Mouse (Mus musculus) forebrain, embryonic 16.5 days (tissue): ENCODE measurements around the gene Serpinb9d. TPM values are rescaled to one million over a fixed set of nuclear protein-coding genes. Genes with fewer than 3 reads are reported as not detected.
"Not testable (repeated sequence)": the region's sequence is repeated elsewhere in the genome, so short reads cannot be mapped to it uniquely, and the experiment has no call there.

Source experiments
- ATAC-seq: fragments of 200-750 bp; cut with Nextera tagmentation; 2 replicates; pipeline ENCODE4 v1.8.0; 2017; ENCODE audit warnings: mild to moderate bottlenecking, moderate library complexity
- H3K27ac ChIP-seq: fragments of 300-500 bp; sonication (generic); 2 replicates; pipeline ENCODE4 v1.5.1; 2014; ENCODE audit warnings: low read length, control low read depth
- H3K27me3 ChIP-seq: fragments of 300-500 bp; sonication (generic); replicated peaks from 2 replicates; pipeline ENCODE4 v1.6.1; 2014; ENCODE audit warnings: low read length; ENCODE audit not compliant: control insufficient read depth, insufficient read depth
- H3K36me3 ChIP-seq: fragments of 300-500 bp; sonication (generic); 2 replicates; pipeline ENCODE4 v1.6.1; 2014; ENCODE audit not compliant: control insufficient read depth, insufficient read depth
- H3K4me1 ChIP-seq: fragments of 300-500 bp; sonication (generic); replicated peaks from 2 replicates; pipeline ENCODE4 v1.6.1; 2014; ENCODE audit warnings: low read length; ENCODE audit not compliant: control insufficient read depth, insufficient read depth
- H3K4me2 ChIP-seq: fragments of 300-500 bp; sonication (generic); 2 replicates; pipeline ENCODE4 v1.6.1; 2014; ENCODE audit warnings: mild to moderate bottlenecking, low read length, control low read depth
- H3K4me3 ChIP-seq: fragments of 300-500 bp; sonication (generic); replicated peaks from 2 replicates; pipeline ENCODE4 v1.5.1; 2014; ENCODE audit warnings: mild to moderate bottlenecking, low read length, control low read depth
- H3K9ac ChIP-seq: fragments of 300-500 bp; sonication (generic); replicated peaks from 2 replicates; pipeline ENCODE4 v1.6.1; 2014; ENCODE audit warnings: low read depth, low read length, control low read depth
- H3K9me3 ChIP-seq: fragments of 300-500 bp; sonication (generic); 2 replicates; pipeline ENCODE4 v1.6.1; 2016; ENCODE audit warnings: low read length; ENCODE audit not compliant: control insufficient read depth
- WGBS: fragments of 180-500 bp; shearing (Covaris S2); extraction: QIAGEN DNeasy Blood & Tissue Kit; methylation state at CpG from one replicate; pipeline ENCODE4 v1.1.7; 2014; 5-methylcytosine and 5-hydroxymethylcytosine counted together
- polyA plus RNA-seq: library from polyadenylated mRNA; unstranded; fragments of >200 nt; fragmentation: Nextera tagmentation; extraction: Ambion mirVana; gene quantifications from 2 replicates; pipeline ENCODE4 v1.2.1, GENCODE M21; 2015

Serpinb9d gene
- not detected in 2 replicates for polyA plus RNA-seq

- Histone ChIP-seq H3K4me2 (no peak within 1 kb of the TSS), H3K27me3 (no peaks in the 10 kb centered on the region), H3K27ac (no peak within 1 kb of the TSS), H3K36me3 (no peaks in the 10 kb centered on the region), H3K9ac (no peak within 1 kb of the TSS), H3K4me3 (no peak within 1 kb of the TSS), H3K9me3 (peaks cover 3% of the 10 kb centered on the region), H3K4me1 (no peaks in the 10 kb centered on the region)
- ATAC-seq, result no peak
- 81% methylated on average over 5 of the region's 5 CpGs for WGBS
Measured at GRCm38 (mm10) chr13:33192659-33193058, at the start of gene Serpinb9d. Gene Serpinb9d (plus strand): TSS chr13:33192959.

GRCm38 (mm10) chr13:33159642-33160041 lies 33.1 kb upstream of the Serpinb9d start, which contains the start of gene Serpinb9c:
Gene Serpinb9c (minus strand): TSS chr13:33159742.
- H3K36me3 ChIP-seq, result no peaks in the 10 kb centered on the region
- H3K27ac ChIP-seq, result no peak within 1 kb of the TSS
- no peaks in the 10 kb centered on the region for H3K4me1 ChIP-seq
- 0 out of 2 replicates have a peak, but pooled peaks cover 2% of the 10 kb centered on the region for H3K9me3 ChIP-seq
- no peak within 1 kb of the TSS for H3K4me3 ChIP-seq
- WGBS, result 76% methylated on average over 4 of the region's 4 CpGs
- no peak within 1 kb of the TSS for H3K9ac ChIP-seq
- ATAC-seq, result no peak
- no peaks in the 10 kb centered on the region for H3K27me3 ChIP-seq
- H3K4me2 ChIP-seq, result no peak within 1 kb of the TSS

GRCm38 (mm10) chr13:33190486-33190885 lies 2.3 kb upstream of the Serpinb9d start:
- not testable (repeated sequence) for H3K4me3 ChIP-seq, H3K4me2 ChIP-seq, H3K9me3 ChIP-seq, H3K9ac ChIP-seq, H3K4me1 ChIP-seq, ATAC-seq, H3K27ac ChIP-seq, H3K36me3 ChIP-seq, H3K27me3 ChIP-seq
- WGBS, result 89% methylated on average over 1 of the region's 1 CpGs

GRCm38 (mm10) chr13:33199740-33200139 lies 7.0 kb downstream of the Serpinb9d start:
- no peaks in the 10 kb centered on the region for H3K4me1 ChIP-seq
- no peak overlapping the region for H3K9ac ChIP-seq
- WGBS, result 57% methylated on average over 2 of the region's 2 CpGs
- no peaks in the 10 kb centered on the region for H3K27me3 ChIP-seq
- H3K4me2 ChIP-seq, result no peak overlapping the region
- H3K27ac ChIP-seq, result no peak overlapping the region
- no peaks in the 10 kb centered on the region for H3K36me3 ChIP-seq
- H3K9me3 ChIP-seq, result no peaks in the 10 kb centered on the region
- no peak overlapping the region for H3K4me3 ChIP-seq
- no peak for ATAC-seq

- H3K36me3 ChIP-seq, H3K4me2 ChIP-seq, H3K9me3 ChIP-seq, H3K27ac ChIP-seq, H3K27me3 ChIP-seq, H3K4me3 ChIP-seq, H3K9ac ChIP-seq, ATAC-seq, H3K4me1 ChIP-seq: not testable (repeated sequence)
- 83% methylated on average over 2 of the region's 2 CpGs for WGBS
Measured at GRCm38 (mm10) chr13:33249312-33249711, 56.6 kb downstream of the Serpinb9d start, which contains the start of gene Serpinb9e. Gene Serpinb9e (plus strand): TSS chr13:33249612.

Other genes starting within 250 kb of the Serpinb9d start
- gene Serpinb6b, start 227.8 kb upstream of the Serpinb9d start, polyA plus RNA-seq, result 1.1 and 1.2 TPM in 2 replicates
- gene Serpinb9, start 189.7 kb upstream of the Serpinb9d start, polyA plus RNA-seq, result 1.3 and 2.0 TPM in 2 replicates
- 0.11 and 0.14 TPM in 2 replicates for gene Serpinb9b, start 165.5 kb upstream of the Serpinb9d start, polyA plus RNA-seq
- gene Serpinb1b, start 114.4 kb upstream of the Serpinb9d start, polyA plus RNA-seq, result 2.2 and 3.3 TPM in 2 replicates
- gene Serpinb9c, start 33.2 kb upstream of the Serpinb9d start, polyA plus RNA-seq, result not detected in 2 replicates
- gene Serpinb9e, start 56.7 kb downstream of the Serpinb9d start, polyA plus RNA-seq, result not detected in 2 replicates
- gene Serpinb9f, start 131.1 kb downstream of the Serpinb9d start, polyA plus RNA-seq, result not detected in 2 replicates
- not detected in 2 replicates for gene Gm11397, start 202.8 kb downstream of the Serpinb9d start, polyA plus RNA-seq